Mouse (Mus musculus) erythroblast, embryonic 14.5 days (primary cell): Measurements from ENCODE around the gene Daam1.

Experiments
- GATA1 ChIP-seq: IDR thresholded peaks from 2 replicates; pipeline ENCODE4 v1.6.1; 2012; ENCODE audit warnings: low read length, inconsistent platforms, mixed read lengths
- TAL1 ChIP-seq: IDR thresholded peaks from 3 replicates; pipeline ENCODE4 v1.6.1; 2012; ENCODE audit warnings: low read length, inconsistent platforms, mixed read lengths

DNA sequence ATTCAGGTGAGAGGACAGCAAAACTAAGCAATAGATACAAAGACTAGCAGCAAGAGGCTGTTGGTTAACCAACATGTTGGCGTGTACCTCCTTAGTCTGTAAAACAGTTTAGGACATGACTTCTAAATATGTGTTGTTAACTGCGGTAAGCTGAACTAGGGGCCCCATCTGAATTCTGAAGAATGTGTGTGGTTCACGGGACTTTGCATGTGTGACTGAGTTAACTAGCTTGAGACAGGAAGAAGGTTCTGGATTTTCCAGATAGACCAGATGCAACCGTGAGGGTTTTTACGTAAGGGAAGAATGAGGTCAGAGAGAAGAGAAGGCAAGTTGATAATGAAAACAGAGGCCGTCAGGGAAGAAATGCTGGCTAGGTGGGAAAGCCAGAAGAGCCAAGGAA is 206.2 kb downstream of the Daam1 start:
- TF ChIP-seq GATA1, result no peak
- TF ChIP-seq TAL1, result no peak
